8 mouse cellular contexts compared by ENCODE assay signal in the genomic region with DNA sequence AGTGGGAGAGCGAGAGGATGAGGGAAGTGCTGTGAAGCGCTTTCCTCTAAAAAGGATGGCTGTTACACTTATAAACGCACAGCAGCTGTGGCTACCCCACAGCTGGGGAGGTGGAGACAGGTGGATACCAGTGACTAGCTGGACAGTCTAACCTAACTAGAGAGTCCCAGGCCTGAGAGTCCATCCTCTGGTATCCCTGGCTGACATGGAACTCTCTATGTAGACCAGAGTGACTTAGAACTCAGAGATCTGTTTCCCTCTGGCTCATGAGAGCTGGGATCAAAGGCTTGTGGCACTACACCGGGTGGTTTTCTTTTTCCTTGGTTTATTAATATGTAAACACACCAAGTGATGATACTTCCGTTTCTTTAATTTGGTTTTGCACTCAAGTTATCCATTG. TPM values are rescaled to one million over a fixed set of nuclear protein-coding genes. Genes with fewer than 3 reads are reported as not detected.
DNase-seq lines count a peak whose midpoint lies in the region; ATAC-seq and TF ChIP-seq lines count a peak whose summit lies in the region.

No protein-coding gene starts in this region.

- peaks cover 12% of the 10 kb centered on the region for H3K4me1 ChIP-seq in heart, embryonic 15.5 days (replicated peaks)
- peaks cover 22% of the 10 kb centered on the region for H3K4me1 ChIP-seq in liver, embryonic 15.5 days (replicated peaks)

- 0 out of 2 replicates have a peak, but pooled peaks cover 4% of the 10 kb centered on the region for H3K27me3 ChIP-seq in heart, embryonic 15.5 days
- no peaks in the 10 kb centered on the region for H3K27me3 ChIP-seq in liver, embryonic 15.5 days

- peak overlapping the region; percentile 75 for H3K4me2 ChIP-seq in heart, embryonic 15.5 days
- H3K4me2 ChIP-seq in liver, embryonic 15.5 days, result peak overlapping the region; percentile 88

- H3K4me3 ChIP-seq in layer of hippocampus, adult 2 months, result peak overlapping the region; percentile 80
- peak overlapping the region; percentile 62 for H3K4me3 ChIP-seq in heart, embryonic 15.5 days
- H3K4me3 ChIP-seq in liver, embryonic 15.5 days (replicated peaks), result peak overlapping the region; percentile 71

- H3K27ac ChIP-seq in layer of hippocampus, adult 2 months, result peak overlapping the region; percentile 90
- H3K27ac ChIP-seq in heart, embryonic 15.5 days, result no peak overlapping the region
- H3K27ac ChIP-seq in liver, embryonic 15.5 days (replicated peaks), result no peak overlapping the region

- whole genome bisulfite sequencing in heart, embryonic 15.5 days, result 37% methylated on average over 5 of the region's 5 CpGs
- 33% methylated on average over 5 of the region's 5 CpGs for WGBS in liver, embryonic 15.5 days (ENCODE audit: insufficient replicate concordance)

- H3K9ac ChIP-seq in heart, embryonic 15.5 days, result no peak overlapping the region
- H3K9ac ChIP-seq in liver, embryonic 15.5 days, result 0 out of 2 replicates have a peak overlapping the region, but pooled peaks have one; percentile 3

- H3K36me3 ChIP-seq in heart, embryonic 15.5 days, result peaks cover 13% of the 10 kb centered on the region
- H3K36me3 ChIP-seq in liver, embryonic 15.5 days (replicated peaks), result peaks cover 20% of the 10 kb centered on the region

- DNase-seq in layer of hippocampus, adult 2 months (ENCODE audit: low spot score in 2 of 2), result peak in 1 of 2 experiments; percentile 26
- DNase-seq in layer of hippocampus, adult 11-12 months (ENCODE audit: low spot score), result no peak
- peak; percentile 10 for DNase-seq in brain, adult 2 months (ENCODE audit: low read depth, low spot score)
- no peak for DNase-seq in layer of hippocampus, adult 8-10 months (ENCODE audit: low spot score in 2 of 2)
- no peak for DNase-seq in layer of hippocampus, postnatal 36 days

- no peaks in the 10 kb centered on the region for H3K9me3 ChIP-seq in heart, embryonic 15.5 days (replicated peaks)
- no peaks in the 10 kb centered on the region for H3K9me3 ChIP-seq in liver, embryonic 15.5 days (replicated peaks)

- TF ChIP-seq CTCF in layer of hippocampus, adult 2 months (conservative IDR thresholded peaks at IDR 0.05), result no peak

- ATAC-seq in heart, embryonic 15.5 days (replicated peaks; ENCODE audit: insufficient number of reproducible peaks, insufficient read depth, low FRiP score, low read depth), result no peak
- no peak; the same call in 1 of the 2 replicates for ATAC-seq in liver, embryonic 15.5 days (ENCODE audit: insufficient read depth)
- no peak for ATAC-seq in monocyte, adult 5-6 weeks (replicated peaks; ENCODE audit: insufficient number of reproducible peaks, low FRiP score, low TSS enrichment, poor library complexity, severe bottlenecking)

RNA-seq across cellular contexts. Expression of gene Cmtr2, which starts 1.7 kb away (rescaled TPM):
- 1 to 10 TPM; 5.9 TPM for total RNA-seq in layer of hippocampus, adult 2 months (2021)
- polyA plus RNA-seq in heart, embryonic 15.5 days (2015; fragmentation: Nextera tagmentation; extraction: Ambion mirVana), result 4.8 and 5.3 TPM in 2 replicates
- polyA plus RNA-seq in liver, embryonic 15.5 days (2015; fragmentation: Nextera tagmentation; extraction: Ambion mirVana), result 2.9 TPM in 2 replicates
- total RNA-seq in monocyte, adult 5-6 weeks (2017), result 5.8 to 7.7 TPM (median 7.2 TPM) in 3 replicates
- 1 to 10 TPM; 5.7 to 6.8 (median 6.6) TPM for total RNA-seq in layer of hippocampus, adult 8-10 months (2022)
- 1 to 10 TPM; 5.3 to 6.8 TPM for total RNA-seq in layer of hippocampus, postnatal 36 days (2021)

RNA-seq across cellular contexts. Expression of gene Calb2, which starts 49.2 kb away (rescaled TPM):
- 10 to 100 TPM; 32.4 to 41.5 TPM for total RNA-seq in layer of hippocampus, adult 2 months (2021)
- polyA plus RNA-seq in heart, embryonic 15.5 days (2015; fragmentation: Nextera tagmentation; extraction: Ambion mirVana), result 0.48 and 1.4 TPM in 2 replicates
- polyA plus RNA-seq in liver, embryonic 15.5 days (2015; fragmentation: Nextera tagmentation; extraction: Ambion mirVana), result not detected in 2 replicates
- total RNA-seq in monocyte, adult 5-6 weeks (2017), result not detected in 3 replicates
- total RNA-seq in layer of hippocampus, adult 8-10 months (2022), result 10 to 100 TPM; 36.3 to 41.0 (median 38.6) TPM
- 10 to 100 TPM; 44.3 to 51.0 TPM for total RNA-seq in layer of hippocampus, postnatal 36 days (2021)

RNA-seq across cellular contexts. Expression of gene Hydin, which starts 49.6 kb away (rescaled TPM):
- total RNA-seq in layer of hippocampus, adult 2 months (2021), result under 1 TPM; 0.42 to 0.67 TPM
- polyA plus RNA-seq in heart, embryonic 15.5 days (2015; fragmentation: Nextera tagmentation; extraction: Ambion mirVana), result 0.04 and 0.15 TPM in 2 replicates
- polyA plus RNA-seq in liver, embryonic 15.5 days (2015; fragmentation: Nextera tagmentation; extraction: Ambion mirVana), result 0.07 and 0.10 TPM in 2 replicates
- not detected in 3 replicates for total RNA-seq in monocyte, adult 5-6 weeks (2017)
- under 1 TPM; 0.63 to 0.96 (median 0.70) TPM for total RNA-seq in layer of hippocampus, adult 8-10 months (2022)
- under 1 TPM; 0.37 to 0.43 TPM for total RNA-seq in layer of hippocampus, postnatal 36 days (2021)

Comparison
In these comparisons a context has a peak if more than half of its experiments do, and no peak if none do; other contexts are left out.
1. RNA of gene Calb2, which starts 49.2 kb away (total RNA-seq): 44.3 to 51.0 TPM in layer of hippocampus, postnatal 36 days, 32.4 to 41.5 TPM in layer of hippocampus, adult 2 months and 36.3 to 41.0 TPM in layer of hippocampus, adult 8-10 months; not detected in monocyte, adult 5-6 weeks; every median in the first group is over 10 times any median in the second.
2. Peak in every context shown above with its lines, with median percentiles within 50 percentile points of each other: H3K4me3 ChIP-seq.